Mouse (Mus musculus) MEL (cell line): ENCODE data around the gene Fhl2. TPM values are rescaled to one million over a fixed set of nuclear protein-coding genes. Genes with fewer than 3 reads are reported as not detected.

Source experiments
- DNase-seq: peaks from one replicate; pipeline ENCODE4 v3.0.0; 2011; ENCODE audit warnings: low read depth, low spot score
- H3K27ac ChIP-seq: 2 replicates; pipeline ENCODE4 v1.5.1; 2012; ENCODE audit warnings: low read depth, mild to moderate bottlenecking, control low read depth, low read length, moderate library complexity; ENCODE audit not compliant: control insufficient read depth
- H3K27me3 ChIP-seq, 2 experiments: fragments of 150-350 bp in 1 of 2; sonication (generic) in 1 of 2; 2 replicates each; pipeline ENCODE4 v1.6.1; 2012; ENCODE audit warnings: low read length in 2 of 2, mild to moderate bottlenecking in 2 of 2, improper control_type of control experiment in 1 of 2, moderate library complexity in 1 of 2; ENCODE audit not compliant: insufficient read depth in 2 of 2, control insufficient read depth in 1 of 2
- H3K36me3 ChIP-seq, 2 experiments: 2 replicates each; pipeline ENCODE4 v1.6.1; 2012 to 2014; ENCODE audit warnings: low read length in 2 of 2, improper control_type of control experiment in 1 of 2, inconsistent platforms in 1 of 2, mild to moderate bottlenecking in 1 of 2; ENCODE audit not compliant: insufficient read depth in 2 of 2, control insufficient read depth in 1 of 2
- H3K4me1 ChIP-seq, 2 experiments: fragments of 150-350 bp in 1 of 2; sonication (generic) in 1 of 2; 2 replicates each; pipeline ENCODE4 v1.6.1; 2012; ENCODE audit warnings: low read length in 2 of 2, improper control_type of control experiment in 1 of 2, mild to moderate bottlenecking in 1 of 2; ENCODE audit not compliant: insufficient read depth in 2 of 2, control insufficient read depth in 1 of 2
- H3K4me3 ChIP-seq, 2 experiments: fragments of 150-350 bp in 1 of 2; sonication (generic) in 1 of 2; 2 replicates each; pipeline ENCODE4 v1.5.1; 2012; ENCODE audit warnings: low read depth in 2 of 2, low read length in 2 of 2, mild to moderate bottlenecking in 2 of 2, moderate library complexity in 2 of 2, control low read depth in 1 of 2, improper control_type of control experiment in 1 of 2; ENCODE audit not compliant: control insufficient read depth in 1 of 2, insufficient read depth in 1 of 2
- H3K79me2 ChIP-seq: 2 replicates; pipeline ENCODE4 v1.6.1; 2012; ENCODE audit warnings: mild to moderate bottlenecking, low read length, moderate library complexity; ENCODE audit not compliant: control insufficient read depth, poor library complexity, insufficient read depth
- H3K9ac ChIP-seq: 2 replicates; pipeline ENCODE4 v1.6.1; 2012; ENCODE audit warnings: low read depth, mild to moderate bottlenecking, control low read depth, low read length, moderate library complexity; ENCODE audit not compliant: control insufficient read depth, poor library complexity, severe bottlenecking
- H3K9me3 ChIP-seq: fragments of 150-350 bp; sonication (generic); replicated peaks from 2 replicates; pipeline ENCODE4 v1.6.1; 2012; ENCODE audit warnings: mild to moderate bottlenecking, low read length, improper control_type of control experiment, moderate library complexity; ENCODE audit not compliant: insufficient read depth
- CHD2 ChIP-seq: IDR thresholded peaks from 2 replicates; pipeline ENCODE4 v1.6.1; 2011; ENCODE audit warnings: low read length, improper control_type of control experiment
- CTCF ChIP-seq, 3 experiments: IDR thresholded peaks in 2 of 3; conservative IDR thresholded peaks in 1 of 3; 2 replicates each; pipeline ENCODE4 v1.5.1; 2011 to 2012; ENCODE audit warnings: low read length in 3 of 3, low read depth in 2 of 3, mild to moderate bottlenecking in 2 of 3, improper control_type of control experiment in 1 of 3, inconsistent platforms in 1 of 3, mixed read lengths in 1 of 3, moderate library complexity in 1 of 3; ENCODE audit not compliant: control insufficient read depth in 1 of 3, insufficient read depth in 1 of 3, poor library complexity in 1 of 3, severe bottlenecking in 1 of 3
- E2F4 ChIP-seq: IDR thresholded peaks from 2 replicates; pipeline ENCODE4 v1.6.1; 2011; ENCODE audit warnings: low read depth, low read length, improper control_type of control experiment, borderline replicate concordance
- EP300 ChIP-seq, 2 experiments: IDR thresholded peaks; 2 replicates each; pipeline ENCODE4 v1.6.1; 2011; ENCODE audit warnings: improper control_type of control experiment in 2 of 2, low read length in 2 of 2, low read depth in 1 of 2, mild to moderate bottlenecking in 1 of 2
- ETS1 ChIP-seq: IDR thresholded peaks from 2 replicates; pipeline ENCODE4 v1.6.1; 2012; ENCODE audit warnings: low read depth, mild to moderate bottlenecking, inconsistent platforms, low read length, improper control_type of control experiment, moderate library complexity
- GATA1 ChIP-seq: IDR thresholded peaks from 2 replicates; pipeline ENCODE4 v1.6.1; 2011; ENCODE audit warnings: low read depth, low read length, improper control_type of control experiment
- HCFC1 ChIP-seq: IDR thresholded peaks from 2 replicates; pipeline ENCODE4 v1.6.1; 2012; ENCODE audit warnings: low read depth, mild to moderate bottlenecking, inconsistent platforms, low read length, improper control_type of control experiment, moderate library complexity
- KAT2A ChIP-seq: conservative IDR thresholded peaks from 2 replicates; pipeline ENCODE4 v1.6.1; 2012; ENCODE audit warnings: low read depth, low read length, improper control_type of control experiment, inconsistent platforms
- MAX ChIP-seq: IDR thresholded peaks from 2 replicates; pipeline ENCODE4 v1.6.1; 2011; ENCODE audit warnings: low read length, improper control_type of control experiment
- MYB ChIP-seq: IDR thresholded peaks from 2 replicates; pipeline ENCODE4 v1.6.1; 2011; ENCODE audit warnings: mild to moderate bottlenecking, low read depth, low read length, improper control_type of control experiment
- NELFE ChIP-seq: IDR thresholded peaks from 2 replicates; pipeline ENCODE4 v1.6.1; 2011; ENCODE audit warnings: low read depth, low read length, improper control_type of control experiment
- NRF1 ChIP-seq: IDR thresholded peaks from 2 replicates; pipeline ENCODE4 v1.6.1; 2014; ENCODE audit warnings: low read depth, mild to moderate bottlenecking, inconsistent platforms, low read length, improper control_type of control experiment, moderate library complexity; ENCODE audit not compliant: poor library complexity, insufficient read depth, severe bottlenecking
- POLR2AphosphoS2 ChIP-seq: IDR thresholded peaks from 2 replicates; pipeline ENCODE4 v1.6.1; 2011; ENCODE audit warnings: low read length, improper control_type of control experiment
- POLR2AphosphoS5 ChIP-seq: IDR thresholded peaks from 2 replicates; pipeline ENCODE4 v1.6.1; 2012; ENCODE audit warnings: low read depth, borderline replicate concordance, mild to moderate bottlenecking, inconsistent platforms, low read length, moderate library complexity, mixed read lengths
- RAD21 ChIP-seq: IDR thresholded peaks from 2 replicates; pipeline ENCODE4 v1.6.1; 2011; ENCODE audit warnings: mild to moderate bottlenecking, low read depth, low read length, improper control_type of control experiment
- RCOR1 ChIP-seq: IDR thresholded peaks from 2 replicates; pipeline ENCODE4 v1.6.1; 2012; ENCODE audit warnings: low read depth, mild to moderate bottlenecking, inconsistent platforms, low read length, improper control_type of control experiment
- SIN3A ChIP-seq: IDR thresholded peaks from 2 replicates; pipeline ENCODE4 v1.6.1; 2012; ENCODE audit warnings: low read length, improper control_type of control experiment, inconsistent platforms
- SMC3 ChIP-seq: IDR thresholded peaks from 2 replicates; pipeline ENCODE4 v1.6.1; 2011; ENCODE audit warnings: low read depth, low read length, improper control_type of control experiment
- TAL1 ChIP-seq: IDR thresholded peaks from 2 replicates; pipeline ENCODE4 v1.6.1; 2012; ENCODE audit warnings: mild to moderate bottlenecking, inconsistent platforms, low read length, moderate library complexity, mixed read lengths
- TBP ChIP-seq: IDR thresholded peaks from 2 replicates; pipeline ENCODE4 v1.8.0; 2011; ENCODE audit warnings: low read depth, low read length, improper control_type of control experiment
- TCF12 ChIP-seq: IDR thresholded peaks from 2 replicates; pipeline ENCODE4 v1.6.1; 2014; ENCODE audit warnings: low read depth, mild to moderate bottlenecking, inconsistent platforms, low read length, improper control_type of control experiment, moderate library complexity
- UBTF ChIP-seq: IDR thresholded peaks from 2 replicates; pipeline ENCODE4 v1.6.1; 2012; ENCODE audit warnings: low read depth, mild to moderate bottlenecking, inconsistent platforms, low read length, improper control_type of control experiment, moderate library complexity, borderline replicate concordance; ENCODE audit not compliant: insufficient read depth
- USF1 ChIP-seq: IDR thresholded peaks from 2 replicates; pipeline ENCODE4 v1.6.1; 2014; ENCODE audit warnings: low read depth, mild to moderate bottlenecking, inconsistent platforms, low read length, improper control_type of control experiment, moderate library complexity
- USF2 ChIP-seq, 2 experiments: IDR thresholded peaks; 2 replicates each; pipeline ENCODE4 v1.6.1; 2011 to 2012; ENCODE audit warnings: improper control_type of control experiment in 2 of 2, low read length in 2 of 2, borderline replicate concordance in 1 of 2, inconsistent platforms in 1 of 2, low read depth in 1 of 2, mild to moderate bottlenecking in 1 of 2; ENCODE audit not compliant: insufficient read depth in 1 of 2
- ZKSCAN1 ChIP-seq: IDR thresholded peaks from 2 replicates; pipeline ENCODE4 v1.6.1; 2012; ENCODE audit warnings: low read depth, mild to moderate bottlenecking, inconsistent platforms, low read length, improper control_type of control experiment, moderate library complexity
- ZMIZ1 ChIP-seq: IDR thresholded peaks from 2 replicates; pipeline ENCODE4 v1.6.1; 2012; ENCODE audit warnings: low read depth, mild to moderate bottlenecking, inconsistent platforms, low read length, improper control_type of control experiment, moderate library complexity
- ZNF384 ChIP-seq: IDR thresholded peaks from 2 replicates; pipeline ENCODE4 v1.6.1; 2012; ENCODE audit warnings: low read depth, mild to moderate bottlenecking, inconsistent platforms, low read length, improper control_type of control experiment
- polyA plus RNA-seq, 2 experiments: library from polyadenylated mRNA; stranded (reverse) in 1 of 2; unstranded in 1 of 2; fragments of >175 nt in 1 of 2; fragments of >200 nt in 1 of 2; gene quantifications; 2 replicates each; pipeline versions ENCODE4 v1.2.1 to v1.2.4; 2012; ENCODE audit warnings: low replicate concordance in 2 of 2, low read depth in 1 of 2; ENCODE audit not compliant: insufficient read length in 2 of 2, insufficient read depth in 1 of 2, missing spikeins in 1 of 2
- total RNA-seq: library from RNA; depleted of rRNA; stranded (reverse); fragments of 300-350 nt; gene quantifications from 2 replicates; pipeline ENCODE4 v1.2.3, GENCODE M21; 2012

Fhl2 gene
- total and polyA plus RNA-seq, 3 experiments: not detected

GRCm38 (mm10) chr1:43159429-43159828 is 37.4 kb downstream of the Fhl2 start:
- H3K36me3 ChIP-seq: no peaks in the 10 kb centered on the region
- H3K79me2 ChIP-seq: no peaks in the 10 kb centered on the region
- no peak overlapping the region for H3K4me3 ChIP-seq
- H3K4me1 ChIP-seq: no peaks in the 10 kb centered on the region
- no peaks in the 10 kb centered on the region for H3K27me3 ChIP-seq
- DNase-seq: no peak
- TF ChIP-seq RAD21 (no peak), ZMIZ1 (no peak), ZKSCAN1 (no peak), TBP (no peak), MAX (no peak), E2F4 (no peak), HCFC1 (no peak), GATA1 (no peak), USF1 (no peak), TAL1 (no peak)
- TF ChIP-seq, all 39 proteins: peak for 0
- H3K9me3 ChIP-seq: no peaks in the 10 kb centered on the region
- no peak overlapping the region for H3K9ac ChIP-seq
- no peak overlapping the region for H3K27ac ChIP-seq

- no peak overlapping the region for H3K4me3 ChIP-seq
- H3K36me3 ChIP-seq: no peaks in the 10 kb centered on the region
- no peaks in the 10 kb centered on the region for H3K4me1 ChIP-seq
- no peaks in the 10 kb centered on the region for H3K9me3 ChIP-seq
- H3K9ac ChIP-seq: no peak overlapping the region
- H3K27ac ChIP-seq: no peak overlapping the region
- H3K79me2 ChIP-seq: no peaks in the 10 kb centered on the region
- TF ChIP-seq EP300 (IDR thresholded peaks at IDR 0.05; ENCODE audit: low read depth in 1 of 2, low read length in 2 of 2) (no peak), RCOR1 (no peak)
- TF ChIP-seq, all 39 proteins: peak for 0
- H3K27me3 ChIP-seq: no peaks in the 10 kb centered on the region
- DNase-seq: no peak
These were observed 38.9 kb downstream of the Fhl2 start for GRCm38 (mm10) chr1:43157907-43158306.

- no peaks in the 10 kb centered on the region for H3K36me3 ChIP-seq
- H3K4me3 ChIP-seq: no peak overlapping the region
- no peaks in the 10 kb centered on the region for H3K9me3 ChIP-seq
- no peak for DNase-seq
- no peak overlapping the region for H3K27ac ChIP-seq
- TF ChIP-seq RCOR1 (no peak), SMC3 (no peak), TAL1 (no peak), UBTF (no peak), ZKSCAN1 (no peak), MYB (no peak), CHD2 (no peak), ETS1 (no peak), ZNF384 (no peak), NRF1 (no peak), TCF12 (no peak), POLR2AphosphoS2 (no peak), SIN3A (no peak), GATA1 (no peak), USF2 (IDR thresholded peaks at IDR 0.05; ENCODE audit: borderline replicate concordance in 1 of 2, insufficient read depth in 1 of 2, low read depth in 1 of 2, low read length in 2 of 2) (no peak), NELFE (no peak), KAT2A (no peak), CTCF (IDR thresholded peaks at IDR 0.05 in 2 of 3, conservative IDR thresholded peaks at IDR 0.05 in 1 of 3; ENCODE audit: control insufficient read depth in 1 of 3, insufficient read depth in 1 of 3, low read depth in 2 of 3, low read length in 3 of 3, poor library complexity in 1 of 3, severe bottlenecking in 1 of 3) (no peak), POLR2AphosphoS5 (no peak)
- TF ChIP-seq, all 39 proteins: peak for 0
- Histone ChIP-seq H3K9ac (no peak overlapping the region), H3K27me3 (no peaks in the 10 kb centered on the region; a peak in 1 of 4 replicates), H3K4me1 (no peaks in the 10 kb centered on the region), H3K79me2 (no peaks in the 10 kb centered on the region)
These were observed 42.3 kb downstream of the Fhl2 start for GRCm38 (mm10) chr1:43154491-43154890.
